In genomic region chr3:30550218-30550617, GRCm38 (mm10) we compare ENCODE assay signal across 14 mouse cellular contexts. TPM values are rescaled to one million over a fixed set of nuclear protein-coding genes. Genes with fewer than 3 reads are reported as not detected.
DNase-seq lines count a peak whose midpoint lies in the region; ATAC-seq and TF ChIP-seq lines count a peak whose summit lies in the region.
"Had no signal": no experiment of that assay in that cellular context is flagged by ENCODE, and none has a peak within 500 bp of the region (broad histone marks: within the 10 kb centered on the region; RNA-seq: fewer than 3 reads in every experiment).

No protein-coding gene starts in this region.

- H3K4me1 ChIP-seq in forebrain, postnatal 0 days (ENCODE audit: insufficient read depth): no peaks in the 10 kb centered on the region
- H3K4me1 ChIP-seq in forebrain, embryonic 14.5 days (ENCODE audit: control insufficient read depth, insufficient read depth, low read length): no peaks in the 10 kb centered on the region

- H3K27me3 ChIP-seq in forebrain, postnatal 0 days (ENCODE audit: insufficient read depth, low read length): no peaks in the 10 kb centered on the region
- no peaks in the 10 kb centered on the region for H3K27me3 ChIP-seq in forebrain, embryonic 14.5 days (replicated peaks; ENCODE audit: control insufficient read depth, insufficient read depth, low read length)
- H3K27me3 ChIP-seq: hindbrain, embryonic 12.5 days; limb, embryonic 15.5 days had no signal

- H3K4me2 ChIP-seq in forebrain, postnatal 0 days (ENCODE audit: low read depth): no peak overlapping the region
- H3K4me2 ChIP-seq in forebrain, embryonic 14.5 days (ENCODE audit: low read length): no peak overlapping the region
- H3K4me2 ChIP-seq: hindbrain, embryonic 12.5 days; limb, embryonic 15.5 days had no signal

- no peak overlapping the region for H3K9ac ChIP-seq in forebrain, postnatal 0 days
- H3K9ac ChIP-seq in forebrain, embryonic 14.5 days (ENCODE audit: low read length): no peak overlapping the region
- H3K9ac ChIP-seq: hindbrain, embryonic 12.5 days; limb, embryonic 15.5 days had no signal

- no peak for ATAC-seq in forebrain, postnatal 0 days
- no peak for ATAC-seq in forebrain, embryonic 14.5 days
- ATAC-seq: midbrain, embryonic 16.5 days had no signal

- no peak overlapping the region for H3K27ac ChIP-seq in forebrain, postnatal 0 days (ENCODE audit: low read depth, low read length)
- H3K27ac ChIP-seq in forebrain, embryonic 14.5 days (ENCODE audit: low read depth, low read length): no peak overlapping the region
- H3K27ac ChIP-seq in layer of hippocampus, adult 2 months: no peak overlapping the region
- H3K27ac ChIP-seq: hindbrain, embryonic 12.5 days; limb, embryonic 15.5 days had no signal

- H3K9me3 ChIP-seq in forebrain, postnatal 0 days (ENCODE audit: low read length): no peaks in the 10 kb centered on the region
- H3K9me3 ChIP-seq in forebrain, embryonic 14.5 days (replicated peaks; ENCODE audit: control insufficient read depth, low read length): no peaks in the 10 kb centered on the region
- H3K9me3 ChIP-seq: hindbrain, embryonic 12.5 days; limb, embryonic 15.5 days had no signal

- DNase-seq in forebrain, postnatal 0 days: no peak
- no peak for DNase-seq in forebrain, embryonic 14.5 days (ENCODE audit: low spot score)
- no peak for DNase-seq in layer of hippocampus, adult 2 months (ENCODE audit: low spot score in 2 of 2)
- DNase-seq in layer of hippocampus, adult 8-10 months (ENCODE audit: low spot score in 2 of 2): no peak
- DNase-seq in 3T3-L1 (ENCODE audit: low read depth, low spot score) (peak; percentile 33), R1 (ENCODE audit: low read depth, low spot score) (peak; percentile 27)
- DNase-seq in urinary bladder, adult 2 months (ENCODE audit: low spot score): no peak
- DNase-seq in spleen, postnatal 4 days (ENCODE audit: low spot score in 2 of 2): no peak
- DNase-seq: adrenal gland, adult 2 months; cerebellum, adult 2 months had no signal

- 58% methylated on average over 2 of the region's 2 CpGs for WGBS in forebrain, postnatal 0 days
- WGBS in forebrain, embryonic 14.5 days: 61% methylated on average over 2 of the region's 2 CpGs

- no peaks in the 10 kb centered on the region for H3K36me3 ChIP-seq in forebrain, postnatal 0 days (ENCODE audit: insufficient read depth)
- no peaks in the 10 kb centered on the region for H3K36me3 ChIP-seq in forebrain, embryonic 14.5 days (ENCODE audit: control insufficient read depth, insufficient read depth, low read length)
- H3K36me3 ChIP-seq: hindbrain, embryonic 12.5 days; limb, embryonic 15.5 days had no signal

- 0 out of 2 replicates have a peak, but pooled peaks have one; percentile 3 for TF ChIP-seq CTCF in forebrain, postnatal 0 days (IDR thresholded peaks at IDR 0.05; ENCODE audit: low read depth)
- peak; percentile 61 for TF ChIP-seq CTCF in layer of hippocampus, adult 2 months (conservative IDR thresholded peaks at IDR 0.05)

- no peak overlapping the region for H3K4me3 ChIP-seq in forebrain, postnatal 0 days (ENCODE audit: low read depth, low read length)
- H3K4me3 ChIP-seq in forebrain, embryonic 14.5 days (ENCODE audit: low read depth, low read length): no peak overlapping the region
- no peak overlapping the region for H3K4me3 ChIP-seq in layer of hippocampus, adult 2 months
- H3K4me3 ChIP-seq: hindbrain, embryonic 12.5 days; limb, embryonic 15.5 days had no signal

RNA-seq across cellular contexts. Expression of gene Mecom, which starts 2.4 kb away (rescaled TPM):
- 3.2 and 3.9 TPM in 2 replicates for total RNA-seq in forebrain, postnatal 0 days (2014; rRNA removed)
- polyA plus RNA-seq in forebrain, postnatal 0 days (2015; fragmentation: Nextera tagmentation; extraction: Ambion mirVana): 1.9 TPM in 2 replicates
- 3.2 and 4.0 TPM in 2 replicates for polyA plus RNA-seq in forebrain, embryonic 14.5 days (2014; fragmentation: Nextera tagmentation; extraction: Ambion mirVana)
- total RNA-seq in layer of hippocampus, adult 2 months (2021): 1 to 10 TPM; 3.3 to 3.5 TPM
- total RNA-seq in layer of hippocampus, adult 8-10 months (2022): 1 to 10 TPM; 2.2 to 5.5 (median 4.5) TPM
- polyA plus RNA-seq in urinary bladder, adult 2 months (2012; rRNA removed): 48.8 and 53.3 TPM in 2 replicates

RNA-seq across cellular contexts. Expression of gene Actrt3, which starts 49.5 kb away (rescaled TPM):
- 0.14 and 0.54 TPM in 2 replicates for total RNA-seq in forebrain, postnatal 0 days (2014; rRNA removed)
- polyA plus RNA-seq in forebrain, postnatal 0 days (2015; fragmentation: Nextera tagmentation; extraction: Ambion mirVana): 0.54 and 0.58 TPM in 2 replicates
- 0.17 and 0.25 TPM in 2 replicates for polyA plus RNA-seq in forebrain, embryonic 14.5 days (2014; fragmentation: Nextera tagmentation; extraction: Ambion mirVana)
- under 1 TPM; 0.54 to 0.88 TPM for total RNA-seq in layer of hippocampus, adult 2 months (2021)
- total RNA-seq in layer of hippocampus, adult 8-10 months (2022): 1 to 10 TPM in 3 of 4 experiments, under 1 TPM in 1; 0.86 to 1.5 (median 1.1) TPM
- polyA plus RNA-seq in urinary bladder, adult 2 months (2012; rRNA removed): not detected in 2 replicates
- total RNA-seq: adrenal gland, adult 2 months; gastrocnemius, adult 18-20 months had no signal
- polyA plus RNA-seq: adrenal gland, adult 2 months; hindbrain, embryonic 12.5 days; limb, embryonic 15.5 days had no signal

RNA-seq across cellular contexts. Expression of gene Mynn, which starts 51.6 kb away (rescaled TPM):
- 28.0 and 31.0 TPM in 2 replicates for total RNA-seq in forebrain, postnatal 0 days (2014; rRNA removed)
- 17.2 and 21.1 TPM in 2 replicates for polyA plus RNA-seq in forebrain, postnatal 0 days (2015; fragmentation: Nextera tagmentation; extraction: Ambion mirVana)
- polyA plus RNA-seq in forebrain, embryonic 14.5 days (2014; fragmentation: Nextera tagmentation; extraction: Ambion mirVana): 35.4 and 40.8 TPM in 2 replicates
- total RNA-seq in layer of hippocampus, adult 2 months (2021): 10 to 100 TPM; 14.7 to 15.0 TPM
- total RNA-seq in layer of hippocampus, adult 8-10 months (2022): 10 to 100 TPM; 12.5 to 23.4 (median 19.9) TPM
- polyA plus RNA-seq in urinary bladder, adult 2 months (2012; rRNA removed): 18.3 and 22.5 TPM in 2 replicates

Comparison
In these comparisons a context has a peak if more than half of its experiments do, and no peak if none do; other contexts are left out.
1. DNase-seq: peak in 3T3-L1 (single experiment) and R1 (single experiment); none in forebrain, postnatal 0 days (single experiment), forebrain, embryonic 14.5 days (single experiment), layer of hippocampus, adult 2 months (0 of 2), layer of hippocampus, adult 8-10 months (0 of 2), urinary bladder, adult 2 months (single experiment) and spleen, postnatal 4 days (0 of 2).